Mouse (Mus musculus): ENCODE measurements around the gene Gm28308. TPM values are rescaled to one million over a fixed set of nuclear protein-coding genes. Genes with fewer than 3 reads are reported as not detected.

Gene Gm28308
- polyA plus RNA-seq, 1 experiment from 2014 or later = not detected

DNA sequence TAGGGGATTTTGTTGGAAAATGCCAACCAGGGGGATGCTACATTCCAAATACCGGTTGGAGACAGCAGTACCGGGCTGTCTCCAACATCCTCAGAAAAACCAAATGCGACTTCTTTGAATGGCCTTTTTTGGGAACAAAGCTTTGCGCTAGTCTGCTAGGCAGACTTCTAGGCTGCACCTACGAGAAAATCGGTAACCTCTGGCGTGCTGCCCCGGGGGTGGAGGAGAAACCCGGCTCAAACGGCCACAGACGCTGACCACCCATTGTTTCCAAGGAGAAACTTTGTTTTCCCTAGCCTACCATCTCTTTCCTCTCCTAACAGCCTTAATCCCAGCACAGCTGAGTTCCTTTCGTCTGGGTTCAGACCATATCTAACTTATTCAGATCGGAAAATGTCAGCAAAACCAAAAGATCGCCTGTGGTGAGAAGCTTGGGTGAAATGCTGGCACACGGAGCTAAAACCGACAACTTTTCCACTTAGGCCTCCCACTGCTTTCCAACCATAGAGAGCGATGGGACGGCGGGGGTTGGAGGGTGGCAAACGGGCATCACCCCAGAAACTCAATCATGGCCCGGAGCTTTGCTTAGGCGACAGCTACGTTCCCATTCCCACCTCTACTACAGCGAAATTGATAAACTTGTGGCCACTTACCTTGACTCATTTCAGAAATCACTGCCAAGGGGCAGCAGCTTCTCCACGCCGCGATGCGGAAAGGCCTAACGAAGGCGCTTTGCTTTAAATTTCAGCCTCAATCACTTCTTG lies 26.7 kb upstream of the Gm28308 start:
- Histone ChIP-seq H3K27ac (no peak overlapping the region), H3K9ac (no peak overlapping the region), H3K9me3 (ENCODE audit: control insufficient read depth, low read length) (no peaks in the 10 kb centered on the region), H3K36me3 (replicated peaks; ENCODE audit: control insufficient read depth, insufficient read depth) (no peaks in the 10 kb centered on the region), H3K4me3 (replicated peaks; ENCODE audit: low read length) (no peak overlapping the region), H3K4me1 (replicated peaks; ENCODE audit: control insufficient read depth, insufficient read depth, low read length) (no peaks in the 10 kb centered on the region), H3K27me3 (ENCODE audit: control insufficient read depth, insufficient read depth, low read length) (peaks cover 100% of the 10 kb centered on the region), H3K4me2 (replicated peaks) (no peak overlapping the region)
- 2% methylated on average over 30 of the region's 30 CpGs for WGBS
- ATAC-seq (ENCODE audit: low FRiP score) (no peak), DNase-seq (ENCODE audit: low spot score) (no peak)

DNA sequence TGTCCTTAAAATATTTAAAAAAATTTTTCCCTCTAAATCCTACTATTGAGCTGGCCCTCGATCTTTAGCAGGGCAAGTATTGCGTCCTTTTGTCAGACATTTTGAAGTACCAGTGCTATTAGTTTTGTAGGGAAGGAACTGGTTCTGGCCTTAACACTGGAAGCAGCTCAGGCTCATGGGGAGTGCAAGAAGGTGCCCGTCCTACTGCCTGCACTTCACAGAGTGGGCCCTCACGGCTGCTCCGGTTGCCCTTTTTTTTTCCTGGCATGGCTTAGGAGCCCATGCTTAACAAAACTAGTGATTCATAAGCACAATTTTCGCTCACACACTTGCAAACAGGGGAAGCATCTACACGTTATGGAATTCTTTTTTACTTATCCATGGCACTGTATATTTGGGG lies 25.8 kb upstream of the Gm28308 start:
- Histone ChIP-seq H3K9me3 (ENCODE audit: control insufficient read depth, low read length) (no peaks in the 10 kb centered on the region), H3K4me1 (replicated peaks; ENCODE audit: control insufficient read depth, insufficient read depth, low read length) (no peaks in the 10 kb centered on the region), H3K27ac (no peak overlapping the region), H3K9ac (no peak overlapping the region), H3K27me3 (ENCODE audit: control insufficient read depth, insufficient read depth, low read length) (peaks cover 100% of the 10 kb centered on the region), H3K4me3 (replicated peaks; ENCODE audit: low read length) (no peak overlapping the region), H3K4me2 (replicated peaks) (no peak overlapping the region), H3K36me3 (replicated peaks; ENCODE audit: control insufficient read depth, insufficient read depth) (no peaks in the 10 kb centered on the region)
- ATAC-seq (ENCODE audit: low FRiP score) (no peak), DNase-seq (ENCODE audit: low spot score) (no peak)
- WGBS = 4% methylated on average over 7 of the region's 7 CpGs

DNA sequence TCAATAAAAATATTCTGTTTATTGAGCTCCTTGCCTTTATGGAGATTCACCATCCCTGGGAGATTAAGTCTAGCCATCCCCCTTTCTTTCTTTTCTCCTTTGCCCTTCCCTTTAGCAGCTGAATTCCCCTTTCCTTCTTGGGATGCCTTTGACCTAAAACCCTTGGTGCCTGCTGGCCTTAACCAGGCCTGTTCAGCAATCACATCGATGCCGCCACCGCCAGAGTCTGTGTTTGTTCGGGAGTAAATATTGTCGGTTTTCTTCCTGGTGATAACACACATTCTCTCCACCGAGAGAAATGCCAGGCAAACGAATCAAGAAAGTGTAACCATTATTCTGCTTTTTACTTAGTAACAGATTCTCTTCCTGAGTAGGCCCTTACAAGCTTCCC lies 25.0 kb upstream of the Gm28308 start:
- DNase-seq (ENCODE audit: low spot score) (no peak), ATAC-seq (ENCODE audit: low FRiP score) (no peak)
- Histone ChIP-seq H3K27me3 (ENCODE audit: control insufficient read depth, insufficient read depth, low read length) (peaks cover 100% of the 10 kb centered on the region), H3K9me3 (ENCODE audit: control insufficient read depth, low read length) (no peaks in the 10 kb centered on the region), H3K27ac (no peak overlapping the region), H3K4me3 (replicated peaks; ENCODE audit: low read length) (no peak overlapping the region), H3K4me2 (replicated peaks) (no peak overlapping the region), H3K9ac (no peak overlapping the region), H3K4me1 (replicated peaks; ENCODE audit: control insufficient read depth, insufficient read depth, low read length) (no peaks in the 10 kb centered on the region), H3K36me3 (replicated peaks; ENCODE audit: control insufficient read depth, insufficient read depth) (no peaks in the 10 kb centered on the region)
- WGBS = 4% methylated on average over 7 of the region's 7 CpGs

DNA sequence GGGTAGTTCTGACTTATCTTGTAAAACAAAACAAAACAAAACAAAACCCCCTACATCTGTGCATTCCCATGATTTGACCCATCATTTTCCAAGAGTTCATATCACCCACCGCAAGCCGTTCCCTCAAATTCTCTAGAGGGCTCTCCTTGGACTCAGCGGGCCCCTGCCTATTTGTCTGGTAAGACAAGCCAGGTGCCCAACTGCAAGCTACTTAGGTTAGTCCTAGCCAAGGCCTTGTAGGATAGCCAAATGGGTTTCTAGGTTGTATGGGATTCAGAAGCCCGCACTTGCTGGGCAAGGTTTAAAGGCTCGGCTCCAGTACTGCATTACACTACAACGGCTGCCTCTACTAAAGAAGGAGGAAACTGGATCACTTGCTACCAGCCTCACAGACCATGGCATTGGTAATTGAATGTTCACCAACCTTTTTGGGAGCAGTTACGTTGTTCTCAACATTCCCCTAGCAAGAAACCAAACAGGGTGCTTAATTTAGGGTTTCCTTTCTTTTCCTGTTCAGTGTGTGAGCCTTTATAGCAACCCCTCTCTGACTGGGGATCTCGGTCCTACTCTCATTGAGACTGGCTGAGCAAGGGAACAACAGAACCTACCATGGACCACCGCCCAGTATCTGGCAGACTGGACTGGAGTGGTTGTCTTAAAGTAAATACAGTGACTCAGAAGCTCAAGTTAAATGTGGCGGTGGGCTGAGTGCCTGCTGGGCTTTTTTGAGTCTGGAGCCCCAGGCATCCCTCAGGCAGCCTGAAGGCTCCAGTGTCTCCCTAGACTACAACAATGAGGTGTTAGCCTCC lies 24.4 kb upstream of the Gm28308 start:
- WGBS = 9% methylated on average over 10 of the region's 10 CpGs
- Histone ChIP-seq H3K9ac (no peak overlapping the region), H3K9me3 (ENCODE audit: control insufficient read depth, low read length) (no peaks in the 10 kb centered on the region), H3K4me3 (replicated peaks; ENCODE audit: low read length) (no peak overlapping the region), H3K27ac (no peak overlapping the region), H3K4me2 (replicated peaks) (no peak overlapping the region), H3K36me3 (replicated peaks; ENCODE audit: control insufficient read depth, insufficient read depth) (no peaks in the 10 kb centered on the region), H3K4me1 (replicated peaks; ENCODE audit: control insufficient read depth, insufficient read depth, low read length) (no peaks in the 10 kb centered on the region), H3K27me3 (ENCODE audit: control insufficient read depth, insufficient read depth, low read length) (peaks cover 100% of the 10 kb centered on the region)
- ATAC-seq (ENCODE audit: low FRiP score) (no peak), DNase-seq (ENCODE audit: low spot score) (no peak)

DNA sequence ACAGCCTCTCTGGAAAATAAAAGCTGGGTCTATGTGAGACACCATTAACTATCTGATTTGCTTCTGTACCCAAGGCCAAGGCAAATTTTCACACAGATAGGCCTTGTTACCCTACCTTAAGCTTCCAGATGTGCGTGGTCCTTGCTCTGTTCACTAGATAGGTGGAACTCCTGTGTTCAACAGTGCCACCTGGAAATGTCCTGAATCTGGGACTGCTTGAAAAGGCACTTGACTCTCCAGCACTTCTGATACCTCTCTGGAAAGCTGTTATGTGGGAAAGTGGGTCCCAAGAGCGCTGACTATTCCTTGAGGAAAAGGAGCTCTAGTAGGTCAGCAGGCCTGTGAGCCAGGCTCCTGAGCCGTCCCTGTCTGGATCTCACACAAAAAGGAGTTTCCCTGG lies 23.7 kb upstream of the Gm28308 start:
- ATAC-seq (ENCODE audit: low FRiP score) (no peak), DNase-seq (ENCODE audit: low spot score) (no peak)
- Histone ChIP-seq H3K4me1 (replicated peaks; ENCODE audit: control insufficient read depth, insufficient read depth, low read length) (no peaks in the 10 kb centered on the region), H3K27ac (no peak overlapping the region), H3K9me3 (ENCODE audit: control insufficient read depth, low read length) (no peaks in the 10 kb centered on the region), H3K4me2 (replicated peaks) (no peak overlapping the region), H3K36me3 (replicated peaks; ENCODE audit: control insufficient read depth, insufficient read depth) (no peaks in the 10 kb centered on the region), H3K9ac (no peak overlapping the region), H3K27me3 (ENCODE audit: control insufficient read depth, insufficient read depth, low read length) (peaks cover 100% of the 10 kb centered on the region), H3K4me3 (replicated peaks; ENCODE audit: low read length) (no peak overlapping the region)
- WGBS = 8% methylated on average over 3 of the region's 3 CpGs

DNA sequence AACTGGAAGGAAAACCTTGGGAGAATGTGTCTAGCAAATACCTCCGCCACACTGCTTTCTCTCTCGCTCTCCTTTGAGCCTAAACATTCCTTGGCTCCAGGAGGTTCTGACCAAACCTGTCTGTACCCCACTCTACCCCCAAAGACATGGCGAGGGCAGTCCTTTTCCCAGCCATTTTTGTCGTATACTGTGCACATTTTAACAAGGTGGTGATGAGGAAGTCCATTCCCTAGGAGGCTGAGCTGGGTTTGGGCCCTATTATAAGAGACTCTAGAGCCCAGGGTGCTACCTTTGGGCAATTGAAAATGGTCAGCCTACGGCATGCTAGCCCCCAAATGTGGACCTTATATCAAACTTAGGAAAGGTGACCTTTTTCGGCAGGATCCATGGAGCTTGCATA lies 22.7 kb upstream of the Gm28308 start:
- ATAC-seq (ENCODE audit: low FRiP score) (no peak), DNase-seq (ENCODE audit: low spot score) (no peak)
- H3K9ac ChIP-seq = no peak overlapping the region
- H3K4me1 ChIP-seq (replicated peaks; ENCODE audit: control insufficient read depth, insufficient read depth, low read length) = no peaks in the 10 kb centered on the region
- no peaks in the 10 kb centered on the region for H3K36me3 ChIP-seq (replicated peaks; ENCODE audit: control insufficient read depth, insufficient read depth)
- H3K27ac ChIP-seq = no peak overlapping the region
- WGBS = 20% methylated on average over 6 of the region's 6 CpGs
- no peak overlapping the region for H3K4me3 ChIP-seq (replicated peaks; ENCODE audit: low read length)
- H3K27me3 ChIP-seq (ENCODE audit: control insufficient read depth, insufficient read depth, low read length) = peaks cover 98% of the 10 kb centered on the region
- no peaks in the 10 kb centered on the region for H3K9me3 ChIP-seq (ENCODE audit: control insufficient read depth, low read length)
- H3K4me2 ChIP-seq (replicated peaks) = no peak overlapping the region

DNA sequence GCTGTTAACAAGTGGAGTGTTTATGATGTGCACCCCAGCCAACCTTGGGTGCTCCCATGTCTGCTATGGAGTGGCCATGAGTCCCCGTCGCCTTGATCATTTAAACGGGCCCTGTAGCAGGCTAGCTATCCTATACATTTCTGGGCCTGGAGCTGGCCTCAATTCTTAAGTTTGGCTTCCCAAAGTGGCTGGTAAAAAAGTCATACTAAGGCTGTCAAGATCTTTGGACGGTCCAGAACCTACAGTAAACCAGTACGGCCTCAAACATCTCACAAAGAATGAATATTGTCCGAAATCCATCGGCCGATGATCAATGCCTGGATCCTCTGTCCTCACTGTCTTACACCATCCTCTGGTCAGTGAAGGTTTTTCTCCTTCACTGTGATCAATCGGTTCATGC lies 22.1 kb upstream of the Gm28308 start:
- WGBS = 26% methylated on average over 9 of the region's 9 CpGs
- Histone ChIP-seq H3K4me3 (replicated peaks; ENCODE audit: low read length) (no peak overlapping the region), H3K4me2 (replicated peaks) (no peak overlapping the region)

DNA sequence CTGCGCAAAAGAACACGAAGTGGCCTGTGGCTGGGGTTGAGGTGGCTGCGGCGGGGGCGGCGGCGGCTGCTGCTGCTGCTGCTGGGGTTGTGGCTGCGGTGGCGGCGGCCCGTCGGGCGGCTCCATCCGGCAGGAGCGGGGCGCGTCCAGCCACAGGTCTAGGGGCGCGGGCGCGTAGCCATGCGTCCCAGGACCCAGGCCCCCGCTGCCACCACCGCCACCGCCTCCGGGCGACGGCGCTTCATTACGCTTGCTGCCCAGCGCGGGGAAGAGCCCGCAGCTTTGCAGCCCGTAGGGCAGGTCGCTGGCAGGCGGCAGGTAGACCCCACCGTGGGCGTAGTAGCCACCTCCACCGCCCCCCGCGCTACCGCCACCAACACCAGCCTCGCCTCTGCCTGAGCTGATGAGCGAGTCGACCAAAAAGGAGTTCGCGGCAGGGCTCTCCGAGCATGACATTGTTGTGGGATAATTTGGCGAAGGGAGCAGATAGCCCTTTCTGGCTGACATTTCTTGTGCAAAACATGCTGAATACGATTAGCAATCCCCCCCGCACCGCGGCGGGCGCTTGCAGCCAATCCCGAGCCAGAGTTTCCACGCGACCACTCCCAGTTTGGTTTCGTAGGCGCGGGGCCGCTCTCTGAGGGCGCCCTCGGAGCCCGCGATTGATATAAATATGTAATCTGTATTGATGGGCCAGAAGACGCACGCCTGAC lies 21.4 kb upstream of the Gm28308 start:
- Histone ChIP-seq H3K27me3 (ENCODE audit: control insufficient read depth, insufficient read depth, low read length) (peaks cover 98% of the 10 kb centered on the region), H3K36me3 (replicated peaks; ENCODE audit: control insufficient read depth, insufficient read depth) (no peaks in the 10 kb centered on the region), H3K4me3 (replicated peaks; ENCODE audit: low read length) (no peak overlapping the region), H3K9me3 (ENCODE audit: control insufficient read depth, low read length) (no peaks in the 10 kb centered on the region), H3K27ac (no peak overlapping the region), H3K9ac (no peak overlapping the region), H3K4me1 (replicated peaks; ENCODE audit: control insufficient read depth, insufficient read depth, low read length) (no peaks in the 10 kb centered on the region), H3K4me2 (replicated peaks) (no peak overlapping the region)
- no peak for ATAC-seq (ENCODE audit: low FRiP score)
- DNase-seq (ENCODE audit: low spot score) = no peak
- WGBS = 1% methylated on average over 61 of the region's 68 CpGs

More for the DNA sequence above, 22.1 kb upstream of the Gm28308 start:
- Histone ChIP-seq H3K27ac (no peak overlapping the region), H3K36me3 (replicated peaks; ENCODE audit: control insufficient read depth, insufficient read depth) (no peaks in the 10 kb centered on the region), H3K27me3 (ENCODE audit: control insufficient read depth, insufficient read depth, low read length) (peaks cover 98% of the 10 kb centered on the region), H3K4me1 (replicated peaks; ENCODE audit: control insufficient read depth, insufficient read depth, low read length) (no peaks in the 10 kb centered on the region), H3K9me3 (ENCODE audit: control insufficient read depth, low read length) (no peaks in the 10 kb centered on the region), H3K9ac (no peak overlapping the region)
- no peak for ATAC-seq (ENCODE audit: low FRiP score)
- no peak for DNase-seq (ENCODE audit: low spot score)
